Mouse (Mus musculus) midbrain, postnatal 0 days (tissue): ENCODE data around the gene Denr. TPM values are rescaled to one million over a fixed set of nuclear protein-coding genes. Genes with fewer than 3 reads are reported as not detected.

Experiments
- ATAC-seq: fragments of 200-750 bp; cut with Nextera tagmentation; 2 replicates; pipeline ENCODE4 v1.8.0; 2017; ENCODE audit warnings: moderate number of reproducible peaks, mild to moderate bottlenecking, moderate TSS enrichment, moderate library complexity; ENCODE audit not compliant: low FRiP score
- DNase-seq: peaks from one replicate; pipeline ENCODE4 v3.0.0-alpha.2; 2015; ENCODE audit warnings: low spot score
- H3K27ac ChIP-seq: fragments of 300-500 bp; sonication (generic); 2 replicates; pipeline ENCODE4 v1.5.1; 2014; ENCODE audit warnings: low read depth, mild to moderate bottlenecking, low read length, mixed read lengths
- H3K27me3 ChIP-seq: fragments of 300-500 bp; sonication (generic); 2 replicates; pipeline ENCODE4 v1.6.1; 2014; ENCODE audit warnings: low read length, control low read depth, mixed read lengths; ENCODE audit not compliant: insufficient read depth
- H3K36me3 ChIP-seq: fragments of 300-500 bp; sonication (generic); 2 replicates; pipeline ENCODE4 v1.6.1; 2014; ENCODE audit warnings: low read length, control low read depth, mixed read lengths; ENCODE audit not compliant: insufficient read depth
- H3K4me1 ChIP-seq: fragments of 300-500 bp; sonication (generic); 2 replicates; pipeline ENCODE4 v1.6.1; 2014; ENCODE audit warnings: mild to moderate bottlenecking, control low read depth, antibody characterized with exemption, low read length, mixed read lengths; ENCODE audit not compliant: insufficient read depth
- H3K4me2 ChIP-seq: fragments of 300-500 bp; sonication (generic); 2 replicates; pipeline ENCODE4 v1.6.1; 2014; ENCODE audit warnings: low read depth, mild to moderate bottlenecking, low read length, mixed read lengths; ENCODE audit not compliant: poor library complexity, severe bottlenecking
- H3K4me3 ChIP-seq: fragments of 300-500 bp; sonication (generic); 2 replicates; pipeline ENCODE4 v1.5.1; 2014; ENCODE audit warnings: low read depth, mild to moderate bottlenecking, low read length, moderate library complexity
- H3K9ac ChIP-seq: fragments of 300-500 bp; sonication (generic); replicated peaks from 2 replicates; pipeline ENCODE4 v1.6.1; 2014; ENCODE audit warnings: mild to moderate bottlenecking, low read length, moderate library complexity, mixed read lengths; ENCODE audit not compliant: poor library complexity, severe bottlenecking
- H3K9me3 ChIP-seq: fragments of 300-500 bp; sonication (generic); 2 replicates; pipeline ENCODE4 v1.6.1; 2016; ENCODE audit warnings: low read length, control low read depth
- CTCF ChIP-seq: IDR thresholded peaks from 2 replicates; pipeline ENCODE4 v1.5.1; 2016; ENCODE audit warnings: antibody characterized with exemption, mild to moderate bottlenecking
- WGBS: fragments of 180-500 bp; shearing (Covaris S2); extraction: QIAGEN DNeasy Blood & Tissue Kit; methylation state at CpG from one replicate; pipeline ENCODE4 v1.1.7; 2014; 5-methylcytosine and 5-hydroxymethylcytosine counted together
- polyA plus RNA-seq: library from polyadenylated mRNA; unstranded; fragments of >200 nt; fragmentation: Nextera tagmentation; extraction: Ambion mirVana; gene quantifications from 2 replicates; pipeline ENCODE4 v1.2.1, GENCODE M21; 2015
- total RNA-seq: library from RNA; depleted of rRNA; stranded (reverse); fragments of >200 nt; gene quantifications from 2 replicates; pipeline ENCODE4 v1.2.3, GENCODE M21; 2014

The Denr gene
- total and polyA plus RNA-seq, 2 experiments from 2014 or later: 13.8 to 158 TPM

DNA sequence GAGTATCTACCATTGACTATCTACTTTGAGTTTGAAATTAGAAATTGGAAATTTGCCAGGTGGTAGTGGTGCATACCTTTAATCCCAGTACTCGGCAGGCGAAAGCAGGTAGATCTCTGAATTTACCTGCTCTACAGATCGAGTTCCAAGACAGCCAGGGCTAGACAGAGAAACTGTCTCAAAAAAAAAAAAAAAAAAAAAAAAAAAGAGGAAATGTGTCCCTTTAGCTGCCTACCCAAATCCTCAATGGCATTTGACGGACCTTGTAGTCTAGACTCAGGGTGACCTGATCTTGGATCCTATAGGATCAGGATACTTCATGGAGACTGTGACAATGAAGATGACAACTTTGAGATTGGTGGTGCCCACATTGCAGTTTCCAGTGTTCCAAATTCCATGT lies 40.5 kb upstream of the Denr start:
- ATAC-seq: no peak

DNA sequence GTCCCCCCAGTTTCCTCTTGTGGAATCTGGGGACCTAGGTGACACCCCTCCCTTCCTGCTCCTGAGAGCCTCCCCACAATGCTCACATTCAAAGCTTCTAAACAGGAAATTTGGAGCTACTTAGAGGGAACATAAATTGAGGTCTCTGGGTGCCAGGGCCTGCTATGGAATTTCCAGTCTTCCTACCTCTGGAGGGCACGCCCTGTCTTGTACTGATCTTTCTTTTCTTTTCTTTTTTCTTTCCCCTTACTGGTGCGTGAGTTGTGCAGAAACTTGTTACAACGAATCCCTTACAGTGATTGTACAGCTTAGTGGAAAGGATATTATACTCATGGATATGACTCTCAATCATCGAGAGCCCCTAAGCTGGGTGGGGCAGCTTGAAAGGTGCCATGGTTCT lies 37.4 kb upstream of the Denr start:
- Histone ChIP-seq H3K36me3 (no peaks in the 10 kb centered on the region), H3K9me3 (no peaks in the 10 kb centered on the region), H3K9ac (no peak overlapping the region), H3K4me3 (no peak overlapping the region), H3K4me2 (no peak overlapping the region), H3K27me3 (no peaks in the 10 kb centered on the region), H3K4me1 (no peaks in the 10 kb centered on the region), H3K27ac (no peak overlapping the region)
- 90% methylated on average over 4 of the region's 4 CpGs for WGBS
- TF ChIP-seq CTCF: no peak
- DNase-seq: no peak
- no peak for ATAC-seq

More for the DNA sequence above, 40.5 kb upstream of the Denr start:
- TF ChIP-seq CTCF: no peak
- Histone ChIP-seq H3K9ac (no peak overlapping the region), H3K4me1 (no peaks in the 10 kb centered on the region), H3K9me3 (no peaks in the 10 kb centered on the region), H3K27me3 (no peaks in the 10 kb centered on the region), H3K27ac (no peak overlapping the region), H3K4me2 (no peak overlapping the region), H3K4me3 (no peak overlapping the region), H3K36me3 (no peaks in the 10 kb centered on the region)
- 87% methylated on average over 4 of the region's 4 CpGs for WGBS
- no peak for DNase-seq

DNA sequence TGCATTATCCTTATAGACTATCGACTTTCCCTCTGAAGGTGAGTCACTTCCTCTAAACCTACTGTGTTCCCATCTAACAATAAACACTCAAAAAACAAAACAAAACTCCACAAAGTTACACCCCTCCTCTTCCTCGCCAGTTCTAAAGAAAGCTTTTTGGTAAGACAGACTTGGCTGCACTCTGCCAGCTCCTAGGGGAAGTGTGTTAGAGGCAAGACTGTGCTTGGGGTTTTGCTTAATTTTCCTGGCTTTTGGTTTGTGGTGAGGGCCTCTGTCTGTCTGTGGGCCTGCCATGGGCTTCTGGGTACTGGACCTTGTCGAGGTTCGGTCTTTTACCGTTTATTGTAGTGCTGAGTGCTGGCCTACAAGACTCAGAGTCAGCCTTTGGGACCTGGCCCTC lies 32.8 kb upstream of the Denr start:
- no peak for TF ChIP-seq CTCF
- H3K27me3 ChIP-seq: no peaks in the 10 kb centered on the region
- H3K4me2 ChIP-seq: no peak overlapping the region
- no peak for DNase-seq
- H3K9ac ChIP-seq: no peak overlapping the region
- H3K36me3 ChIP-seq: no peaks in the 10 kb centered on the region
- H3K27ac ChIP-seq: no peak overlapping the region
- H3K9me3 ChIP-seq: no peaks in the 10 kb centered on the region
- no peak overlapping the region for H3K4me3 ChIP-seq
- WGBS: 92% methylated on average over 5 of the region's 5 CpGs
- no peak for ATAC-seq
- no peaks in the 10 kb centered on the region for H3K4me1 ChIP-seq

DNA sequence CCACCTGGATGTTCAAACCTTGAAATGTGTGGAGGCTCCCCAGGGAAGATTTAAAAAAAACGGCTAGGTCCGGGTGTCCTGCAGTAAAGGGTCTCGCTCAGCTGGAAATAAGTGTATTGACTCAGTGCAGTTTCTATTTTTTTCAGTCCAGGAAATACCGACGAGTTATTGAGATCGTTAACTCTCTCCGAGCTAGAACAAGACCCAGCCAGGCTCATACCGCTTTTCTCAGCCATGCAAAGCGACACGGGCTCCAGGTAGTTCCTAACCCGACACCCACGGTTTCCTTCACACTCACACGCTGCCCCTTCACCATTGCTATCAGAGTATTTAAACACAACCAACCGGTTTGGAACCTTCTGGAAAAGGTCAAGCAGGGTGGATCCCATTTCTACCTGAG lies 28.9 kb upstream of the Denr start:
- 69% methylated on average over 14 of the region's 14 CpGs for WGBS
- no peak for TF ChIP-seq CTCF
- Histone ChIP-seq H3K27me3 (no peaks in the 10 kb centered on the region), H3K9ac (no peak overlapping the region), H3K4me2 (no peak overlapping the region; the same call in 1 of the 2 replicates), H3K4me1 (no peaks in the 10 kb centered on the region), H3K36me3 (no peaks in the 10 kb centered on the region), H3K27ac (no peak overlapping the region), H3K9me3 (no peaks in the 10 kb centered on the region), H3K4me3 (no peak overlapping the region)
- no peak for DNase-seq
- ATAC-seq: no peak

DNA sequence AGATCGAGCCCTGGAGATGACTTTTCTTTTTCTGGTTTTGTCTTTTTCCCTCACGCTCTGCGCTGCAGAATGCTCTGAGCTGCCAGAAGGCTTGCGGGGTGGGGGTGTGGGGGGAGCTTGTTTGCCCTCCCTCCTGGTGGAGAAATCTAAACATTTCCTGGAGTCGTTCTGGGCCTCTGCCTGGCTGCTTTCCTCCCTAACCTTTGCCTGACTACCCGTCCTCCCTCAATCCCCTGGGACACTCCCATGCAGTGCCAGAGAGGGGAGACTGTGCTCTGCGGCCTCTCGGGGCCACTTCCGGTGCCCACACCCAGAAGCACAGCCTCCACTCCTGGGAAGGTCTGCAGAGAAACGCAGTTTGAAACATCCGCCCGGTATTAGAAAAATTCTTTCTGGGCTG lies 27.0 kb upstream of the Denr start, which contains the start of gene Hcar1:
Hcar1 (minus strand) TSS at position 93 of the 400 bp plus-strand sequence.
- H3K27me3 ChIP-seq: no peaks in the 10 kb centered on the region
- DNase-seq: no peak
- ATAC-seq: no peak
- H3K9me3 ChIP-seq: no peaks in the 10 kb centered on the region
- no peaks in the 10 kb centered on the region for H3K36me3 ChIP-seq
- no peaks in the 10 kb centered on the region for H3K4me1 ChIP-seq
- 67% methylated on average over 12 of the region's 12 CpGs for WGBS
- H3K4me2 ChIP-seq: no peak within 1 kb of the TSS
- no peak for TF ChIP-seq CTCF
- H3K9ac ChIP-seq: no peak within 1 kb of the TSS
- H3K27ac ChIP-seq: no peak within 1 kb of the TSS
- H3K4me3 ChIP-seq: no peak within 1 kb of the TSS

DNA sequence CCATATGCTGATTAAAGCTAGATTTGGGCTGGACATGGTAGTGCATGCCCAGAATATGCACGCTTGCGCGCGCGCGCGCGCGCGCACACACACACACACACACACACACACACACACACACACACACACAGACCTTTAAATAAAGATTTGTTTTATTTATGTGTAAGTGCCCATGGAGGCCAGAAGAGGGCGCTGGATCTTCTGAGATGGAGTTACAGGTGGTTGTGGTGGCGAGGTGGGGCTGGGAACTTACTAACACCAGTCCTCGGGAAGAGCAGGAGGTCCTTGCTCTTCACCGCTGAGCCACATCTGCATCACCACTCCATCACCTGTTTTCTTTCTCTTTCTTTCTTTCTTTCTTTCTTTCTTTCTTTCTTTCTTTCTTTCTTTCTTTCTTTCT lies 26.2 kb upstream of the Denr start:
- Histone ChIP-seq H3K9me3 (no peaks in the 10 kb centered on the region), H3K36me3 (no peaks in the 10 kb centered on the region), H3K27me3 (no peaks in the 10 kb centered on the region), H3K4me2 (no peak overlapping the region), H3K4me3 (no peak overlapping the region), H3K4me1 (no peaks in the 10 kb centered on the region), H3K27ac (no peak overlapping the region), H3K9ac (no peak overlapping the region)
- peak; percentile 22; the same call in 1 of the 2 replicates for TF ChIP-seq CTCF
- 81% methylated on average over 14 of the region's 14 CpGs for WGBS
- no peak for DNase-seq
- ATAC-seq: no peak
